Mouse (Mus musculus): ENCODE data around the gene Hoxc5.

Gene Hoxc5

GRCm38 (mm10) chr15:103039609-103040008 is 72.4 kb downstream of the Hoxc5 start:
- no peak for DNase-seq

GRCm38 (mm10) chr15:103040601-103041000 is 73.4 kb downstream of the Hoxc5 start:
- no peak for DNase-seq

DNA sequence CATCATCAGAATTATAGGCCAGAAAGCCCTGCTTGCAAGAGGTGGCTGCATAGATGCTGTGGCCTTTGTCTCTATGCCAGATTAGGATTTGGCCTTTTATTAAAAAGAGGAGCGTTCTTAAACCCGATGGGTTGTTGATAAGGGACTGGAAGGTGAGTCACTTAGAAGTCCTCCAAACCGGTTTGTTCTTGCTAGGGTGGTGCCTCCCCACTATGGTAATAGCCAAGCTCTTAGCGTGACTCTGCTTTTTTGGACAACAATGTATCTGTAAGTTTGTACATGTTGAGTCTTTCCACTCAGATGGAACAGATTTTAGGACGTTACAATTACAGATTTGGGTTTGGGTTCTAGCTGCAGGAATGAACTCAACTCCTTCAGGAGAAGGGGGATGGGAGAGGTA is 74.4 kb downstream of the Hoxc5 start:
- no peak for DNase-seq

DNA sequence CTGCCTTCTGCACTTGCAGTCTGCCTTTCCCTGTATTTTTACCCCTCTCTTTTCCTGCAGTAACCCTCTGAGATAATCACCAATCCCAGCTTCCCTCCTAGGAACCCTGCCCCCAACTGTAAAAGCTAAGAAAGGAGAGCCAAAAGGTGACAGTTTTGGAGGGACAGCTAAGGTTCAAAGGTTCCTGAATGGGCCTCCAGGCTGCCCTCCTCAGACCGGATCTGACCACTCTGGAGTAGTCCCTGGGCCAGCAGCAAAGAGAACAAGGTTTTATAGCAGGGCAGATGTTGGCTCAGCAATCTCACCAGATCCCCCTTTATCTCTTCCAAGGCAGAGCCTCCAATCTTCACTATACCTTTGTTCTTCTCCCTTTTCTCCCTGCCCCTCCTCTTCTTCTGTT is 75.0 kb downstream of the Hoxc5 start:
- DNase-seq = no peak

DNA sequence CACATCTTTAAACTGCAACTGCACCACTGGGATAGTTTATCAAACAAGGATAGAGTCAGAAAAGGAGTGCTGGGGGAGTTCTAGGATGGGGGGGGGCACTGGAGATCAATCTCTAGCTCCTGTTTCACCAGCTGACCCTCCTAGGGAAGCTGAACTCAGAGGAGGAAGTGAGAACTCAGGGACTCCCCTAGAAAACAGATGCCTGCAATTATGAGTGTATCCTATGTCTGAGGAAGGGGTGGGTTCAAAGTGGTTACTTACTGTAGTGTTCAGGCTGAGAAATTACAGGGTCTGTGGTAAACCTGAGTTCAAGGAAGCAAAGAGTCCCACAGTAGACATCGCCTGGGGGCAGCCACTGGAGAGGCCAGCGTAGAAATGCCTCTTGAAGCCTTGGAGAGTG is 84.4 kb downstream of the Hoxc5 start:
- DNase-seq = no peak

GRCm38 (mm10) chr15:103053210-103053609 is 86.0 kb downstream of the Hoxc5 start:
- DNase-seq = no peak

DNA sequence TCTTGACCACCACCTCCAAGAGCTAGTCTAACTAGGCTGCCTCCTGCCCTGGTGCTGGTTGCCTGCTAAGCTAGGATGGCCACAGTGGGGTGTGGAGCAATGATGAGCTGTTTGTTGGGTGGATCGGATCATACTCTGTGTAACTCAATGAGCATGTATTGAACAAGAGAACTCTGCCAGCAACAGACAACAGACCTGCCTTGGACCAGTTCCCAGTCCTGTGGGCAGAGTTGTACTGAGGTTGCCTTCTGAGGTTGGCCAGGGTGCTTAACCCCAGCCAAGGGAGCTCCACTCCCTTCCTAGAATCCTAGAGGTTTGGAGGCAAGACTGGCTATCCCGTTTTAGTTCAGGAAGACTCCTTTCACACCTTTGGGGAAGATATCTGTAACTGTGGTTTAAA is 89.2 kb downstream of the Hoxc5 start:
- DNase-seq = no peak

DNA sequence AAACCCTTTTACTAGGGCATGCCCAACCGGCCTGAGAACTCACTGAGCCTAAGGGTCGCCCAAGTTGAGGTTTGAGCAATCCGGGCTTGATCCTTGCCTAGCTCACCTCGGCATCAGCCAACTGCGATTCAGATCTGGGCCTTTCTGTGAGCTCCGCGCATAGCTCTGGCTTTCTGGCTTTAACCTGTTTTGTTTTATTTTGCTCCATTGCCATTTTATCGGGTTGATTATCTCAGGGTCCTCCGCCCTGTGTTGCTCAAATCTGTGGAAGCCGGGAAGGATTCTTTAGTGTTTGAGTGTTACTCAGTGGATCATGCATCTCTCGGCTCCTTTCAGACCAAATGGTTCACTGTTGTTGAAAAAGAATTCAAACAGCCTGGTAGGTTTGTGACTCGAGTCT is 91.5 kb downstream of the Hoxc5 start:
- no peak for DNase-seq

- no peak for DNase-seq
Measured at GRCm38 (mm10) chr15:103059393-103059992, 92.2 kb downstream of the Hoxc5 start.

GRCm38 (mm10) chr15:103060021-103060340 is 92.7 kb downstream of the Hoxc5 start:
- no peak for DNase-seq

GRCm38 (mm10) chr15:103060341-103061130 is 93.3 kb downstream of the Hoxc5 start:
- DNase-seq = no peak

DNA sequence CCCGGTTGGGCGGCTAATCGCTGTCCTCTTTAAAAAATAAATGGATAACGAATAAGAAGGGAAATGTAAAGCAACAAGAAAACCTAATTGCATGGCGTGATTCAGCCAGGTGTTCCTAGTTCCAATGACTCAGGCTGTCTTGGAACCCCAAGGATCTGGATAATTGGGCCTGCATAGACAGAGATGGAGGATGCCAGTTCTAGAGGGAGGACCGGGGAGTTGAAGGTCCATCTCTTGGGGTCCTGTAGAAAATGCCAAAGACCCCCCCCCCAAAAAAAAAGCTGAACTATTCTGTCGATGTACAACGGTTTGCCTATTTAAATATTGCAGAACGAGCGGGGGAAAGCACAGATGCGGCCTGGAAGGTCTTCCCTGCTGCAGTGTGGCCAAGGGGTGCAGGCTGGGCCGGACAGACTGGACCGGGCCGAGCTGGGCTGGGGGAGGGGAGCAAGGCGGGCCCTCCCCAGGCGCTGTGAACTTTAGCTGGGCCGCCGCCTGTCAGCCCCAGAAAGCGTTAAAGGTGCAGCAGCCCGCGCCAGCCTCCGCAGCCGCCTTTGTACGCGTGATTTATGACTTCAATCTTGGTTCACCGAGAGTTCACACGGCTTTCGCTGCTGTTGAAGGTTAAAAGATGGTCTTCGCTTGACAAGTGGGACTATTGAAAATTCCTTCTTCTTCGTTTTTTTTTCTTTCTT is 94.0 kb downstream of the Hoxc5 start:
- DNase-seq = no peak

DNA sequence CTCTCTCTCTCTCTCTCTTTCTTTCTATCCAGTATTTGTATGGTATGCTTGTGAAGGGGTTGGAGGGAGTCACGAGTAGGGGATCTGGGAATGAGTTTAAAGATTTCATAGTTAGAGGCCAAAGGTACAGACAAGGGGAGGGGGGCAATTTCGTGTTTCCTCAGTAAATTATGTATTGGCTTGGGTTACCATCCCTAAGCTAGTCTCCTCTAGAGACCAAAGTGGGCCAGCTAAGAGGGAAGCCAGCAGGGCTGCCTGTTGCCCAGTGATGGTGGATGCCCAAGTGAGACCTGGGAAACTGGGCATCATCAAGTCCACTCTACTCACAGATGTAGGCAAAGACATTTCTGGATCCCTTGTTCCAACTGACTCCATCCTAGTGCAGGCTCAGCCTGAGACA is 94.7 kb downstream of the Hoxc5 start:
- DNase-seq = no peak

DNA sequence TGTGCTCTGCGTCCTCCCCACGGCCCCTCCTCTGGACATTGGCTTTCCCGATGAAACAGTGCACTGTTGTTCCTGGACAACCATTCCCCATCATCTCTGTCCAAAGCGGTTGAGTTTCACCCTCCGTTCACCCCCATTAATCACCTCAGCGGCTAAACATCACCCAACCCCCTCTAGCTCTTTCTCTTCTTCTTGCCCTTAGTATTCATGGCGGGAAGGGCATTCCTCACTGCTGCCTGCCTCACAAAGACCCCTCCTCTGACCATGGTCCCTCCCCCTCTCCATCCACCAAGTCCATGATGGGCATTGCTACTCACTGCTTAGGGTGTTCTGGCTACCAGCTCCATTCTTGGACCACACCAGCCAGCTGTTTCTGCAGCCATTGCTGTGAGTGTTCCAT is 98.4 kb downstream of the Hoxc5 start:
- no peak for DNase-seq

All from right cerebral cortex, postnatal 14 days (tissue).